Mouse (Mus musculus) left cerebral cortex, adult 11 months (tissue): Measurements from ENCODE around the gene Rbm47.

Experiments
- DNase-seq: peaks from one replicate; pipeline ENCODE4 v3.0.0; 2022; ENCODE audit warnings: low spot score

Rbm47 gene

DNA sequence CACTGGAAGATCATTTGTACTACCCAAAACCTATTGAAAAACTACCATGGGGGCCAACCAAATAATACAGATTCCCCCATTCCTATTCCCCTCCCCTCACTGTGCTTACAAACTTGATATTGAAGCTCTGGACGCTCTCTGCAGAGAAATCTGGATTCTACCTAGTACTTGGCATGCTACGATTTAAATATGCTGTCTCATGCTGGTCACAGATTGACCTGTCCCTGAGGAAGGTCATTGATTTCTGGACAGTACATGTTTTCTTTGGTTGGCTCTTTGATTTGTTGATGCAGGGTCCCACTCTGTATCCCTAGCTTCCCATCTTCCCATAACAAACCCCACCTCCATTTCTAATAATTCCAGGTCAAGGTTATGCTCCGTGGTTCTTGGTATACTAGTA is 88.4 kb downstream of the Rbm47 start:
- no peak for DNase-seq

DNA sequence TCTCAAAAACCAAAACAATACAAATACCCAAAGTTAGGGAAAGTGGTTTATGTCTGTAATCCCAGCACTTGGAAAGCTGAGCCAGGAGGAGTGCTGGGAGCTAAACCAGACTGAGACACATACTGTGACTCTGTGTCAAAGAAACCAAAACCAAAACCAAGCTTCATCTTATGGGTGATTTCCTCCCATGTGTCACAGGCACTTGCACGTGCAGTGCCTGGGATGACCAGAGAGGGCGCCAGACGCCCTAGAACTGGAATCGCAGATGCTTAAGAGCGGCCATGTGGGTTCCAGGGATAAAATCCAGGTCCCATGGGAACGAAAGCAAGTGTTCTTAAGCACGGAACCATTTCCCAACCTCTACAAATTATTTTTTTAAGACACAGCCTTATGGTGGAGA is 89.6 kb downstream of the Rbm47 start:
- no peak for DNase-seq

DNA sequence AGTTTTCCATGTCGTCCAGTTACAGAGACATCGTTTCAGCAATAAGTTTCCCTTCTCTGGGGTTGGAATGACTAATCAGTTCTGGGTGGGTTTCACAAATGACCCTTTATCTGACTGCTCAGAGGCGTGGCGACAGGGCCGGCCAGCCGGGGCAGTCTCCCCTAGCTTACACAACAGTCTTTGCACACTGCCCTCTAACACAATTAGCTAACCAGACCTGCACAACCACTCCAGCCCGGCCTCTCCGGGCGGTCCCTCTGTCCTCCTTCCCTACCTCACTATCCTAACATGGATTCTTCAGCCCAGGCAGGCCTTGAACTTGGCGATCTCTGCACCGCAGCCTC is 90.7 kb downstream of the Rbm47 start:
- DNase-seq, result no peak

DNA sequence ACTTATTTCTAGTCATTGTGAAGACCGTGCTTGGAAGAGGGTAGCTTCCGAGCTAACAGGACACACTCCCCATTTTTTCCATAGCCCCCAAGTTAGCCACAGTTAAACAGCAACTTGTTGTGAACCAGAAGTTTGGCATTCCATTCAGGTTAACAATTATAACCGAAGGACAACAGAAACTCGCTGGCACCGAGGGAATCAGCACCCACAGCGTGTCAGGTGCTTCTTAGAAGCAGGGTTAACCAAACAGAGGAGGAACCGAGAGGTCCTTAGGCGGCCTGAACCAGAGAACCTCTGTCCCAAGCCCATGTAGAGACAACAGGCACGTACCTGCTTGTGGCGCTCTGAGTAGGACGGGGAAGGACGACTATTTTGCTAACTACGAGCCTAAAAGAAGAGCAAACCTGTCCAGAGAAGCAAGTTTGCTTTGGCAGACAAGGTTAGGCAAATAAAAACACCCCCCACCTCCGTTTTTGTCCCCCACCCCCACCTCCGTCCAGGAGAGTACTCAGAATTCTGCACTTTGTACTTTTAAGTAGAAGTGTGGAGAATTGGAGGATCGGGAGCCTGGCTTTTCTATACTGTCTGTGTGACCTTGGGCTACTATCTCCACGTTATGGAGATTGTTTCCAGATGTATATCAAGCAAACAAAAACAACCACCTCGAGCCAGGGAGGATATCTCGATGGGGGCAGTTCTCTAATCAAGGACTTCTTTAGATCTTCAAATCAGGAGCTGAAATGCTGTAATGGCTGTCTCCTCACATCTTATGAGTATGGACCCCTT is 91.3 kb downstream of the Rbm47 start:
- DNase-seq, result no peak

DNA sequence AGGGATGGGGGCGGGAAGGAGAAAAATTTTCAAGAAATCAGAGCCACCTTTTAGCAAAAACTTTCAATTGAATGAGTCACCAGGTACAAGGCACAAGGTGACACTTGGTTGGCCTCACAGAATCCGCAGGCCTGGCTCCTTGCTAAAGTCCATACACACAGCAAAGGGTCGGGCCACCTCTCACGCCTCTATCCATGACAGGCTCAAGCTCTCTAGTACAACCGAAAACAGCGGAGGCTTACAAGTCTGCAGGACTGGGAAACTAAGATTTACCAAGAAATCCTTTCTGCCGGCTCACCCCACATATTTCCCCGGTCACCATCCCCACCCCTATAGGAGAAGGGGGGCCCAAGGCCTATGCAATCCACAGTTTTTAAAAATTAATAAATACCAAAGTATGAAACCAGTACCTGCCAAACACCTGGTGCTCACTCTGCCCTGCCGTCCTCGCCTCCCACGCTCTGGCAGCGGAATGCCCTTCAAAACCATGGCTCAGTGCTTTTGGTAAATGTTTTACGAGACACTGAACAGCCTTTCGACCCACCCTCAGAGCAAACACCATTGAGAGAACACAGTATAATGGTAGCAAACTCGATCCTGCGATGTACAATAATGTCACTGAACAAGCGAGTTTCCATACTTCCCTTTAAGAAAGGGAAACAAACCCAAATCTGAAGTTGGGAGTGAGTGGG is 92.2 kb downstream of the Rbm47 start:
- no peak for DNase-seq

DNA sequence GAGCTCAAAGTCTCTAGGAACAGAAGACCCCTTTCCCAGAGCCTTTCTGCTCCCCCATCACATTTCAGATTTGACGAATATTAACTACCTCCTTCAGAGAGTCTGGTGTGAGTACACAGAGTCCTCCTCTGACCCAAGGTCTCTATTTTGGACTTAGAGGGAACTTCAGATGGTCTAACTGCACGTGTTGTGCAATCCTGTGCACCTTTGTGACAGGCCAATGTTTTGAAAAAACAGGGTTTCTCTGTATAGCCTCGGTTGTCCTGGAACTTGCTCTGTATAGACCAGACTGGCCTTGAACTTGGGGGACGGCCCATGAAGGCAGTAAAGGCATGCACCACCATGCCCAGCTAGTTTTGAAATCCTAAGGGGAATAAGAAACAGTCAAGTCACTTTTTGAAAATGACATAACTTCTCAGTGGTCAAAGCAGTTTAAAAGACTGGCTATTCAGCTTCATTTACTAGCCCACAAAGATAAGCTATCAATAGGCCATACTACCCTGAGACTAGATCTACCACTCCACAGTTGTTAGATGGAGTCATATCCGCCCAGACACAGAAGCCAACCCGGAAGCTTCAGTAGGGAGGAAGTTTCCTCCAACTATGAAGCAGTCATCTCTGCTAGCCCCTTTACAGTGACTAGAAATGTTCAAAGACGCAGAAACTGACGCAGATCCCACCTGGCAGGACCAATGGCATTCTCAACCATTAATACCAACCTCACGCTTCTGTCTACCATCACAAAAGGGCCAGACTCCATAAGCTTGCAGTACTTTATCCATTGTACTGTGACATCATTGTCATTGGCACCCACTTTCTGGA is 93.3 kb downstream of the Rbm47 start:
- DNase-seq, result no peak

DNA sequence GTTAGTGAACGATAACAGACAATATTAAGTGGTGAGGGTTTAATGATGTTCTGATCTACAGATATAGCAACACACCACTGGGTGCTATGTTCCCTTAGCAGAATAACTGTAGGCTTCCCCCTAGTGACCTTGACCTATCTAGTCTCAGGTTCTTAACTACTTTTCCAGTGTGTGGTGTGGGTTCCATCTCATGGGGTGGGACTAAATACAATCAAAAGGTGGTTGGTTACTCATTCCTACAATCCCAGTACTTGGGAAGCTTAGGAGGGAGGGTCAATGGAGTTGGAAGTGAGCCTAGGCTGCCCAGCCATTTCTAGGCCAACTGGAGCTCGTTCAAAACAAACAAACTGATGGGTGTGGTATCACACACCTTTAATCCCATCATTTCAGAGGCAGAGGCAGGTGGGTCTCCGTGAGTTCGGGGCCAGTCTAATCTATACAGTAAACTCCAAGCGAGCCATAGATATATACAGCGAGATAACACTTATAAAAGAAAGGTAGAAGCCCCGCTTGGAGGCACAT is 94.4 kb downstream of the Rbm47 start:
- no peak for DNase-seq

DNA sequence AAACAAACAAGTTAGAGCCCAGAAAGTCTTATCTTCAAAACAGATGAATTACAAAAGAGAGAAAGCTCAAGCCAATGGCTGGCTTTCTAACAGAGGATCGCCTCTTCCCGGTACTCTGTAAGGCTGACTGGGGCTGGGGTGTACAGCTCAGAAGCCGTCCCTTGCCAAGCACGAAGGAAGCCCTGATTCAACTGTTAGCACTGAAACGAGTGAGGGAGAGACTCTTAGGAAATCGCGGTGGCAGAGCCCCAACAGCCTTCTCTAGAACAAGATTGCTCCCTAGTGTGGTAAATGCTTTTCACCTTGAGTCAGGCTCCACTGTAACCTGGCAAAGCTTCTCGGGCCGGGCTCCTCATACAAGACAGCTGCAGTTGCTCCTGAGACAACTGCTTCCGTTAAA is 95.5 kb downstream of the Rbm47 start:
- DNase-seq, result no peak

DNA sequence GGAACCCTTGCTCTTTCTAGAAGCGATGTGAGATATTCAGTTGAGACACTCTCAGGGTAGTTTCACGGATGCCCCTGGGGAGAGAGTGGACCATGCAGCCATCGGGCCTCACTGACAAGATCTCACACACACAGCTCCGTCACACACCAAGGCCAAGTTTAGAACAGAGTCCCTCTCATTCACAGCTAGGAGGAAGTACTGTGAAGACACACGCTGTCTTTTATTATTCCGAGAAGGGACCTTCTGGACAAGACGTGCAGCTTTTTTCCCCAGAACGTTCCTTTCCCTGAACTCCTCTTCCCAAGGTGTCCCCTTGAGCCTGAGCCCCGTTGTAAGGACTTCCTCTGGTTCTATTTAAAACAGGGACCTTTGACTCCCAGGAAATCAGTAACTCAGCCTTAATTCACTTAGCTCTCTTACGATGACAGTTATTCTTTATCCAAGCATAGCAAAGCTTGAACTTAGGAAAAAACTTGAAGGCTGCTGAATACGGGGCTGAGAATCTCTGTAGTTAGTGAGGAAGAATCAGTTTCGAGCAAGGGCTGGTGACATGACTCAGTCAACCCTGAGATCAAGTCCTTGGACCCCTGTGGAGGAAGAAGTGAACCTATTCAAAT is 96.1 kb downstream of the Rbm47 start:
- no peak for DNase-seq

DNA sequence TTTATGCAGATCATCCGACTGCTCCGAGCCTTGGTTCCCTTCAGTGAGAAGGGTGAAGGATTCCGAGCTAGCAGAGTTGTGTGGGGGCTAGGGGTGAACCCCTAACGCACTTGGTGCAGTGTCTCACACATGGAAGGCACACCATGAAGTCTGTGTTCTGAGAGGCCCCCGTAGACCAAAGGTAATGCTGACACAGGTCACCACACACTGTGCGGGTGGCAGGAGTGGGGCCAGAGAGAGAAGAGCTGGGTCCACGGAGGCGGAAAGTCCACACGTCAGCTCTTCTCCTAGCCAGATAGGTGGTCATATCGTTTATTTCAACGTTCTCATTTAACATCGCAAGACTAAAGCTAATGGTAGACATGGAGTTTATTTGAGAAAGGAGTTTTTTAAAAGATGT is 97.0 kb downstream of the Rbm47 start:
- no peak for DNase-seq

DNA sequence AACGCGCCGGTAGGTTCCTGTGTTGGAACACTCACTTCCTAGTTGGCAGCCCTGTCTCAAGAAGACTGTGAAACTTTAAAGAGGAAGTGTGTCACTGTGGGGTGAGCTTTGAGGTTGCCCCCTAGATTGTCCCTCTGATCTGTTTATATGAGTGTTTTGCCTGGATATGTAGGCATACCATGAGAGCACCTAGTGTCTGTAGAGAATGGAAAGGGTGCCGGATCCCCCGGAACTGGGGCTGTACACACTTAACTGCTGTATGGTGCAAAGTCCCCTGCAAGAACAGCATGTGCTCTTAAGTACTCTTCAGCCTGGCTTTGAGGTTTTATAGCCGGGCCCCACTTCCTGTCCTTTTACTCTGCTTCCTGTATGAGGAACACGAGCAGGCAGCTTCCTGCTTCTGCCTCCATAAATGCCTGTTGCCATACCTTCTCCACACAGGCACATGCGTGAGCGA is 97.9 kb downstream of the Rbm47 start:
- DNase-seq, result no peak

- DNase-seq, result no peak
Measured at GRCm38 (mm10) chr5:66074235-66074634, 98.7 kb downstream of the Rbm47 start.

GRCm38 (mm10) chr5:66073604-66074164 is 99.2 kb downstream of the Rbm47 start:
- DNase-seq, result no peak

DNA sequence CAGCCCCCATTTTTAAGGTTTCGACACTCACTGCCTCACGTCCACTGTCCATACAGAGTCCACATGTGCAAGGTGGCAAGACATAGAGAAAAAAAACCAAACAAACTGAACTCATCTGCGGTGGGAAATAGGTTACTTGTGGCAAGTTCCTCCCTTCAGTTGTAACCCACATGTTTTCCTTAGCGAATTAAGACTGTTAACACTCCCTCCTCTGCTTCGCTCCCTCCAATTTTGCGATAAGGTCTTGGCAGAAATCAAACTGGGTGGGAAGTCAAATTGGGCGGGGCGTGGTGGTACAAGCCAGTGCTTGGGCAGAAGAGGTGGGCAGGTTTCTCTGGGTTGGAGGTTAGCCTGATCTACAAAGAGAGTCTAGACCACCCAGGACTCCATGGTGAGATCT is 101.2 kb downstream of the Rbm47 start:
- no peak for DNase-seq

DNA sequence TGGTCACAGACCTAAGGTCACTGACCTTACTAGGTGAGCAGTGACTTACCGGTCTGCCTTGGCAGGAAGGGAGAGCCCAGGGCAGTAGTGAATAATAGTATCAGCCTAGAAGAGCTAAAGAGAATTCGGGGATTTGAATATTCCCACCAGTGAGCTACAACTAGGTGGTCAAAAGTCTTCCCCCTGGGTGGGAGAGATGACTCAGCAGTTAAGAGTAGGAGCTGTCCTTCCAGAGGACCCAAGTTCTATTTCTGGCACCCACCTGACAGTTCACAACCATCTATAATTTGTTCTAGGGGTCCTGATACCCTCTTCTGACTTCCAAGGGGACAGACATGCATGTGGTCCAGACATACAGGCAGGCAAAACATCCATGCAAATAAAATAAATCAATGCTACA is 102.6 kb downstream of the Rbm47 start:
- no peak for DNase-seq

- DNase-seq, result no peak
Measured at GRCm38 (mm10) chr5:66069470-66070144, 103.3 kb downstream of the Rbm47 start.

GRCm38 (mm10) chr5:66069133-66069469 is 103.8 kb downstream of the Rbm47 start:
- DNase-seq, result no peak

- DNase-seq, result no peak
Measured at GRCm38 (mm10) chr5:66068068-66068920, 104.6 kb downstream of the Rbm47 start.

DNA sequence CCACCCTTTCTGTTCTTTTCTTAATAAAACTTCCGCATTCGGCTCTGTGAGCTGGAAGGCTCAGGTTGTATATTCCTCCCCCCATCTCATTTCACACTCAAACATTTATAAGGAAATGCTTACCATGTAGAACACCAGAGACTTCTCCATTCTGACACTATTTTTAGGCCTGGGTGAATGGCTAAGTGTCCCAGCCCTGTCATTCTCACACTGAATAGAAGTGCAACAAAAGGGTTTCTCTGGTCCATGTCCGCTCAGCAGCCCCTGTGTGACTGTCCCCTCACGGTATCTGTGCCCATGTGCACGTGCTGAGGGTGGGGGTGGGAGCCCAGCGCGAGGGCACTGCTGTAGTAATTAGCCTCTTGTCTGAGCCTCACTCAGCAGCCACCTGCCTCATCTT is 105.7 kb downstream of the Rbm47 start:
- DNase-seq, result no peak

GRCm38 (mm10) chr5:66062930-66063220 is 110.0 kb downstream of the Rbm47 start:
- DNase-seq, result no peak
